Mouse (Mus musculus) WW6 (cell line): Measurements from ENCODE around the gene Kiss1.
"Not testable (repeated sequence)": the region's sequence is repeated elsewhere in the genome, so short reads cannot be mapped to it uniquely, and the experiment has no call there.

ENCODE experiments used
- DNase-seq: peaks from one replicate; pipeline ENCODE4 v3.0.0-alpha.2; 2013; ENCODE audit warnings: low read depth, low spot score

Gene Kiss1

DNA sequence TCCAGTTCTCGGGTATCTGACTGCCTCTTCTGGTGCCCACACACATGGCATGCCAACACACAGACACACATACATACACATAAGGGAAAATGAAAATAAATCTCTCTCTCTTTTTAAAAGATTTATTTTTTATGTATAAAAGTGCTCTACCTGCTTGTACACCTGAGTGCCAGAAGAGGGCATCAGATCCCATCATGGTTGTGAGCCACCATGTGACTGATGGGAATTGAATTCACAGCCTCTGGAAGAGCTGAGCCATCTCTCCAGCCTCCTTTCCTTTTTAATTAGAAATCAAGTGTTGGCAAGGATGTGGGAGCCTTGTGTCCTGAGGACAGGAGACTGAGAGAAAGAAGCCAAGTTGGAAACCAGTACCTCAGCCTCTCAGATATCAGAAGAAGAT, 4.5 kb upstream of the Kiss1 start:
- DNase-seq: no peak

- DNase-seq: no peak
These were observed 1.7 kb downstream of the Kiss1 start for GRCm38 (mm10) chr1:133323333-133323732.

- DNase-seq: no peak
These were observed 4.3 kb downstream of the Kiss1 start for GRCm38 (mm10) chr1:133325951-133326350.

DNA sequence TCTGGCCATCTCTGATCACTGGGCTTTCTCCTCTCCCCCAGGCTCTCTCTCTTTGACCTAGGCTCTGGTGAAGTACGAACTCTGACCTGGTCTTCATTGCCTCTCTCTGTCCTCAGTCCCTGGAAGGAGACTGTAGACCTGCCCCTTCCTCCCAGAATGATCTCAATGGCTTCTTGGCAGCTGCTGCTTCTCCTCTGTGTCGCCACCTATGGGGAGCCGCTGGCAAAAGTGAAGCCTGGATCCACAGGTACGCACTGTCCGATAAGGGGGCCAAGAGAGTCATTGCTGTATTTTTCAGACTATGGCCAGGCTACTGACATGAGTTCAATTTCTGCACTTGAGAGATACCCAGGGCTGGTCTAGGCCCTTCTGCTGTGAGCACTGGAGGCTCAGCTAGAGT, 5.4 kb downstream of the Kiss1 start:
- DNase-seq: no peak

DNA sequence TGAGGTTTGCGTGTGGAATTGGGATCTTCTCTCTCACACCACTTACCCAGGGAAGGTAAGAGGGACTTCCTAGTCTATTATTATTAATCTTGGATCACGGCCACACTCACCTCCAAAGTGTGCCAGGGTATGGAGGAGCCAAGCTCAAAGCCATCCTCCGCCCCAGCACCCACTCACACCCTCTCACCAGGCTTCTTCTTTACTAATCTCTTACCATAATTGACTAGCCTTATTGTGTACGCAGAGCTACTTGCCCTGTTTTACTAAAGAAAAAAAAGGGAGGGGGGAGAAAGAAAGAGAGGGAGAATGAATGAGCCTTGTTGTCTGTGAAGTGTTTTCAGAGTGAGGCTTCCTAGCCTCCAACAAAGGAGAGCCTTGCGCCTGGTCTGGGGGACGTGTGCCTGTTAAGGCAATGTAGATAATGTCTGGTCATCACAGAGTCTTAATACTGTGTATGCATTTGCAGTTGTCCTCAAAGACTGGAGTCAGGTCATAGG, 6.7 kb downstream of the Kiss1 start:
- DNase-seq: no peak

GRCm38 (mm10) chr1:133328896-133329637, 7.4 kb downstream of the Kiss1 start:
- no peak for DNase-seq

DNA sequence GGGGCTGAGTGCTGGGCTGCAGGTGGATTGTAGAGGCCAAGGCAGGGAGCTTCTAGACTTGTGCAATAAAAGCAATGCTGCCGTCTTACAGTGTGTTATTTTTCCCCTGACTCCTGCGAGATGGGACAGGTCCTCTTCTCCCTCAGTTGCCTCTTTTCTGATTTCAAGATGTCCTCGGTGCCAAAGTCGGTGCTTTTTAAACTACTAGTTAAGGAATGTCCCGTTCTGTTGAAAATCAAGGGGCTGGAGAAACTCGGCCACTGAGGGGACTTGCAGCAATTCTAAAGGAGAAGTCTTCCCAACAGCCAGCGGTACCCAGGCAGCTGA, 7.9 kb downstream of the Kiss1 start:
- DNase-seq: no peak

- DNase-seq: no peak
These were observed 9.5 kb downstream of the Kiss1 start for GRCm38 (mm10) chr1:133331142-133331541.

- no peak for DNase-seq
These were observed 11.2 kb downstream of the Kiss1 start for GRCm38 (mm10) chr1:133332656-133333430.

GRCm38 (mm10) chr1:133333937-133334336, 12.3 kb downstream of the Kiss1 start:
- DNase-seq: no peak

DNA sequence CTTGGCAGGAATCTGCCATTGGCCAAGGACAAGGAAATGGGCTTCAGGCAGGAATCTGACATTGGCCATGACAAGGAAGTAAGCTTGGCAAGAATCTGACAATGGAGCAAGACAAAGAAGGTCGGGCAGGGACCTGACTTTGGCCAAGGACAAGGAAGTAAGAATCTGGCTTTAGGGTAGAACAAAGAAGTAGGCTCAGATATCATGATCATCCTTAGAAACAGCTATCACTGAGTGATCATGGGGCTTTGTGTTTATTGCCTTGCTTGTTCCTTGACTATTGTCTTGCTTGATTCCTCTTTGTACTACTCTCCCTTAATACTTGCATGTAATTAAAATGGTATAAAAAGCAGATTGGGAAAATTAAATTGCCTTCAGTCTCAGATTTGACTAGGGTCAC, 18.7 kb downstream of the Kiss1 start:
- DNase-seq: not testable (repeated sequence)

DNA sequence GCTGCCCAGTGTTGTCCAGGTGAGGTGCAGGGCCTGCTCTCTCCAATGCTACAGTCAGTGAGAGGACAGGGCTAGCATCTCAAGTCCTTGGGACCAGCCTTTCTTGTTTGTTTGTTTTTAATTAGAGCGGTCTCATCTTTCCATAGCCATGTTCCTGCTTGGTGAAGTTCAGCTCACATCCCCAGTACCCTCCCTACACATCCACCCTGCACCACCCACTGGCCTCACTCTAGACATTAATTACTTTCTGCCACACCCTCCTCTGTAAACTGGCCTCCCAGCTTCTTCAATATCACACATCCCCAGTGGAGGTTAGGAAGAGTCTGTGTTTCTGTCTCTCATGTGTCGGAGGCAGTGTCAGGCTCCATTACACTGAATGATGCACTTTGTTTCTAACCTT, 22.7 kb downstream of the Kiss1 start:
- DNase-seq: no peak

- DNase-seq: no peak
These were observed 24.9 kb downstream of the Kiss1 start for GRCm38 (mm10) chr1:133346531-133346930.

GRCm38 (mm10) chr1:133347226-133347625, 25.6 kb downstream of the Kiss1 start:
- no peak for DNase-seq

DNA sequence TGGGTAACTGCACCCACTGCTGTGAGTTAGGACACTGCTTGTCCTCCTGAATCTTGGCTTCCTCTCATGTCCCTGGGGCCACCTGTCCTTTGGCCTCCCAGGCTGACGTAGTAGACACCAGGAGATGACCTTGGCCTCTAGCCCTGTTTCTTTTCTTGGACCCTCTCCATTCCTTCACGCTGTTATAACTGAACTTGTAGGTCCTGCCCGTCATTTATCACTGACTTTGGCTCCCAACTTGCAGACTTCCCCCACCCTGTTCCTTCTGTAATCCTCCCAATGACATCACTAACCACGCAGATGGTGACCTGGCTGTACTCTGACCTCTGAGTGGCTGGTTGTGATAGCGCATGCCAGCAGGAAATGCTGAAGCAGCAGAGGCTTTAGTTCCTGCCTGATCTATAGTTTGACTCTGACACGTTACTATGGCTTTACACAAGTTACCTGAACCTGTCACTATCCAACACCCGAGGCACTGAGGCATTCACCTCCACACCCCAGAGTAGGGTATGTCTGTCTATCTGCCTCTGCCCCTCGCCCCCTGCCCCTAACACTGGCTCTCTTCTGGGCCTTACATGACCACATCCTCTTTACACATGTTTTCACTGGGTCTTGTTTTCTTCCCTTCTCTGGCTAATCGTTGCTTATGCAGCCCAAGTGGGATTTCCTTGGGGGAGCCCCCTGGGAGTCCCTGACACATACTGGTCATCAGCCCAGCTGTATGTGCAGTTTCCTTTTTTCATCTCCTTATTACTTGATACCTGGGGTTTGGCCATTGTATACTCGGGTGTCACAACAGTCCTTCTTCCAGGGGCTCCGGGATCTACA, 26.2 kb downstream of the Kiss1 start:
- no peak for DNase-seq

DNA sequence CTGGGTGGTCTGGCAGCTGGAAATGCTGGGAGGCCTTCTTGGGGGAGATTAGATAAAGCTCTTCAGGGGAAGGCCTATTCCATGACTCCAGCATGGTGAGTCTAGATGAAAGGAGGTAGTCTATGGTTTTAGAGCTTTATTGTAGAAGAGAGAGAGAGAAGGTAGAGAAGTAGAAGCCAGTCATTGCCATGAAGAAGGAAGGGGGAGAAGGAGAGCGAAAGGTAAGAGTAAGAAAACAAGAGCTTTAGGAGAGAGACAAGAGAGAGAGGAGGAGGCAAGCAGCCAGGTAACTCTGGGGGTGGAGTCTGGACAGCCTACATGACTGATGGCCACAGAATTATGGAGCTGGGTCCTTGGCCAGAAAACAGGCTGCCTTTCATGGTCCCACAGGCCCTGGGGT, 28.5 kb downstream of the Kiss1 start, which contains the start of gene Ren1:
Ren1 (plus strand) TSS at position 301 of the 400 bp plus-strand sequence.
- DNase-seq: no peak

DNA sequence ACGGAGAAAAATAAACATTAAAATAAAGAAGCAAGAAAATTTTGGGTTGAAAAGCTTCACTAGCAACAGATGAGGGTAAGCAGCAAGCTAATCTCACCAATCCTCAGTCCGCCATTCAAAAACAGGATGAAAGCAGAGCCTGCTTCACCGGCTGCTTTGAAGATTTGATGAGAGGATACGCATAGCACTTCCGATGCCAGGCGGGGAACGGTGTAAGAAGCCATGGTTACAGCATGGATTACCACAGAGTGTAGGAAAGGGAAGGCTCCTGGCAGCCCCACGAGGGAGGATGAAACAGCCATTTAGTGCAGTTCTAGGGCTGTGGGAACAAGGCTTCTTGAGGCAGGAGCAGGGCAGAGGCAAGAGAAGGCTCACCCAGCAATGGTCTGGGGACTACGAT, 30.1 kb downstream of the Kiss1 start:
- DNase-seq: no peak

- DNase-seq: peak; percentile 76
These were observed 31.7 kb downstream of the Kiss1 start for GRCm38 (mm10) chr1:133353371-133353809.

GRCm38 (mm10) chr1:133355469-133355868, 33.8 kb downstream of the Kiss1 start:
- no peak for DNase-seq

DNA sequence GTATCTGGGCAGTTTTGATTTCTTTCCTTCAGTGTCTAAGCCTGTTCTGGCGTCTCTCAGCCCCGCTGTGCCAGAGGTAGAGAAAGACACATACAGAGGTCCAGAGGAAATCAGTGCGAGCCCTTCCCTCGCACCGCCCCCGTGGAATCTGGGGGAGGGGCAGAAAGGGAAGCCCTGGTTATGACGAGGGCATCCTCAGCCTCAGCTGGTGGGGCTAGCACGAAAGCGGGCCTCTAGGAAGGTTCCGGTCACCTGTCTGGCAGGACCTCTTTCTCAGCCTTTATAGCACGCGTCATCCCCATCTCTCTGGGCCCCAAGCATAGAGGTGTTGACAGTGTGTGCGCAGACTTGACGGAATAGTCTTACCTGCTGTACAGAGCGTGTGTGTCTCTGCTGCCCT, 34.2 kb downstream of the Kiss1 start:
- no peak for DNase-seq

- no peak for DNase-seq
These were observed 34.7 kb downstream of the Kiss1 start for GRCm38 (mm10) chr1:133356330-133356729.

DNA sequence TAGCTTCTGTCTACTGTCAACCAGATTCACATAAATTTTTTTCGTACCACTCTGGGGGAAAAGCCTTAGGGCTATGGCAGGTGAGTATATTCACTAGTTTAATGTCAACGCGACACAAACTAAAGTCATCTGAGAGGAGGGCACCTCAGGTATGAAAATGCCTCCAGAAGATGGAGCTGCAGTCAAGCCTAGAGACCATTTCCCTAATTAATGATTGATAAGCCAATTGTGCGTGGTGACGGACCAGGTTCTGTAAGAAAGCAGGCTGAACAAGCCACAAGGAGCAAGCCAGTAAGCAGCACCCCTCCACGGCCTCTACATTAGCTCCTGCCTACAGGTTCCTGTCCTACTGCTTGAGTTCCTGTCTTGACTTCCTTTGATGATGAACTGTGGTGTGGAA, 39.3 kb downstream of the Kiss1 start:
- DNase-seq: no peak
